Mouse (Mus musculus) spleen, adult 12 weeks (tissue): Measurements from ENCODE around the gene Dpp9.

Experiments used
- DNase-seq: peaks from one replicate; pipeline ENCODE4 v3.0.0; 2022; ENCODE audit warnings: low spot score

Dpp9 gene

GRCm38 (mm10) chr17:56182975-56183657 is 35.6 kb downstream of the Dpp9 start:
- no peak for DNase-seq

GRCm38 (mm10) chr17:56175416-56175815 is 43.3 kb downstream of the Dpp9 start:
- no peak for DNase-seq

DNA sequence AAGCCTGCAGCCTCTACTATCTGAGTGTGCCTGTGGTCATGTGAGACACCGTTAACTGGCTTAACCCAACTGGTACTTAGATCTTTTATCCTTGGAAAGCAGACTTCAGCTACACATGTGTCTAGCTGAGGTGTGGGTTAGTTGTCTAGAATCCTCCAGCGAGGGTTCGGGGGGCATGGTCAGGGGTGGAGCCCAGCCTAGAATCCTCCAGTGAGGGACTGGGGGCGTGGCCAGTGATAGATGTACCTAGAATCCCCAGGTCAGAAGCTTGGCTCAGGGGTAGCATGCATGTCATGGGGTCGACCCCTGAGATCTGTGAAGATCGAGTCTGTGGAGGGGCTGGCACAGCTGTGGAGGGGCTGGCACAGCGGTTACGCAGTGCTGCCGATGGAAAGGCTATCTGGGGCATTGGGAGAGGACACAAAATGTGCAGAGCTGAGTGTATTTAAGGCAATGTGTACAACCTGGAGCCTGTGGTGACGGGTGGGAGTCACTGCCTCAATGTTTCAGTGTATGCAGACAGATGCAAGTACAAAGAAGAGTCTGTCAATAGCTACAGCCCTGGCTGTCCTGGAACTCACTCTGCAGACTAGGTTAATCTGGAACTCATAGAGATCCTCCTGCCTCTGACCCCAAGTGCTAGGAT is 45.2 kb downstream of the Dpp9 start:
- DNase-seq, result no peak

GRCm38 (mm10) chr17:56171881-56172280 is 46.8 kb downstream of the Dpp9 start:
- DNase-seq, result no peak

GRCm38 (mm10) chr17:56171456-56171855 is 47.2 kb downstream of the Dpp9 start:
- no peak for DNase-seq

DNA sequence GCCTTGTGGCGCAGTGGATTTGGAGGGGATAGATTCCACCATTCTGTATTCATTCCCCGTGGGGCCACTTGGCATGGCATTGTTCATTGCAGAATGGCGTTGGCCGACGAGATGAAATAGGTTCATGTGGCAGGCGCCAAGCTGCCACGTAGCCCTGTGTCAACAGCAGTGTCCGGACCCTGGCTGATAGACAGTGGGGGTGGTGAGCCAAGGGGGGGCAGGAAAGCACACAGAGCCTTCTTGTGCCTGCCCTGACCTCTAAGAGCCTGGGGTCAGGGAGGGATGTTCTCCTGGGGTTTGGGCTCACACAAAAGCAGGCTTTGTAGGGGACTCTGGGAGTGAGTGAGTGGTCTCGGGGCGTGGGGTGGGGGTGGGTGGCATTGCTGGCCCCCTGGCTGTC is 48.1 kb downstream of the Dpp9 start:
- DNase-seq, result no peak

GRCm38 (mm10) chr17:56169830-56170229 is 48.9 kb downstream of the Dpp9 start:
- no peak for DNase-seq

GRCm38 (mm10) chr17:56165671-56166070 is 53.0 kb downstream of the Dpp9 start:
- no peak for DNase-seq

GRCm38 (mm10) chr17:56164510-56164909 is 54.2 kb downstream of the Dpp9 start:
- DNase-seq, result no peak

GRCm38 (mm10) chr17:56163523-56164102 is 55.1 kb downstream of the Dpp9 start:
- DNase-seq, result no peak

- DNase-seq, result peak; percentile 81
These were observed 56.4 kb downstream of the Dpp9 start, which contains the start of gene Tnfaip8l1 for GRCm38 (mm10) chr17:56162231-56162774. Tnfaip8l1 (plus strand) TSS chr17:56162477.

DNA sequence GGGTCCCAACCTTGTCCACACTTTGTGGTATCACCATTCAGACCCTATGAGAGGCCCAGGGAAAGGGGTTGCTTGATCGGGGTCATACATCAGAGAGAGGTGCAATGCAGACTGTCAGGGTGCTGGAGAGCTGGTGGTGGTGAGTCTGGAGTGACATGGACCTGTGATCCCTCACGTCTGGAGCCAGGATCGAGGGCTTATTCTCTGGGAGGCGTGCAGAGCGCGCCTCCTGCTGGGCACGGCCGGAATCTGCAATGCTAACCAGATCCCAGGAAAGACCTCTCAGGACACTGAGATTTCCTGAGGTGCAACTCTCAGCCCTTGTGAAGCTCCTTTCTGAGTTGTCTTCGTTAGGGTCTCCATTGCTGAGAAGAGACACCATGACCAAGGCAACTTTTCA is 59.0 kb downstream of the Dpp9 start:
- DNase-seq, result no peak

GRCm38 (mm10) chr17:56153643-56154042 is 65.1 kb downstream of the Dpp9 start:
- no peak for DNase-seq

GRCm38 (mm10) chr17:56149897-56150296 is 68.8 kb downstream of the Dpp9 start:
- DNase-seq, result no peak

GRCm38 (mm10) chr17:56148790-56149618 is 69.7 kb downstream of the Dpp9 start:
- DNase-seq, result no peak

DNA sequence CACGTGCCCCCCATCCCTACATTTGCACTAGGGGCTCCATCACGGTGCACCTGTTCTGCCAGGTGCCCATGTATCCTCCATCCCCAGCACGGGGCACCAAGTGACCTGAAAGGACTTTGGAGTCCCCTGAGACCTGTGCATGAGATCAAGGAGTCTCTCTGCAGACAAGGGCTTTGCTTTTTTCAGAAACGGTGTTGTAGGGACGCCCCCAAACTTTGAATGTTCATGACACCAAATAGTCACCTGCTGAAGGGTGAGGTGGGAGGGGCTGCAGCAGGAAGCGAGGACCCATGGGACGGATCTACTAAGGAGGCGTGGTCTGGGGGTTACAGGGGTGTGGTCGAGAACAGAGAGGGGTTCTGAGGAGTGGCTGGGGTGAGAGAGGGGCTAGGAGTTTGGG is 70.4 kb downstream of the Dpp9 start:
- DNase-seq, result no peak

DNA sequence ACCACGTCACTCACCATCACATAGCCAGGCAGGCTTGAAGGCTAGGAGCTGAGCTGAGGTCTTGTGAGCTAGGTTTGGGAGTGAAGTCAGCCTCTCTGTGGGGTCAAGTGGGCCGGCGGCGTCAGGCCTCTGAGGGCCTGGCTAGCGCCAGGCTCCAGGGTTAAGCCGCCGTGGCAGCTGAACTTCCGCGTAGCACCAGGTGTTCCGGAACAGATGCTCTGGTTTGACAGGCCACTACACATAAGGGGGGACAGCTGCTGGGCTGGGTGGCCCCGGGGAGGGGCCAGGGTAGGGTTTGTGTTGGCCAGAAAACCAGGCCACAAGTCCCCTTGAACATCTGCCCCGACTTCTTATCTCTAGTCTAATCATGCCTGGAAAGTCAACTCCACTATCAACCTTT is 71.3 kb downstream of the Dpp9 start:
- DNase-seq, result no peak

DNA sequence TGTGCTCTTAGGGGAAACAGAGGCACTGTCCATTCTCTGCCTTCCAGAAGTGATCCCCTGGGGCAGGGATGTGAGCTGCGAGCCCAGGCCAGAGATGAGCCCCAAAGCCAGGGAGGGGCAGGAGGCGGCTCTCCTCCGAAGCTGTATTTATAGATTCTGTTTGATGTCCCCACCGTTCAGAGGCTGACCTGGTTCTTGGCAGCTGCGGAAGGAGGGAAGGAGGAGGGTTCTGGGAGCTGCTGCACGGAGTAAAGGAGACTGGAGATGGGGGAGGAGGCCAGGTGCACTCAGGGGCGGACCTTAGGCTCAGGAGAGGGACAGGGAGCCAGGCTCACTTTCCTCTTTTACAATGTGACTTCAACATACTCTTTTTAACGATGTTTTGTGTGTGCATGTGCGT is 72.6 kb downstream of the Dpp9 start:
- no peak for DNase-seq

DNA sequence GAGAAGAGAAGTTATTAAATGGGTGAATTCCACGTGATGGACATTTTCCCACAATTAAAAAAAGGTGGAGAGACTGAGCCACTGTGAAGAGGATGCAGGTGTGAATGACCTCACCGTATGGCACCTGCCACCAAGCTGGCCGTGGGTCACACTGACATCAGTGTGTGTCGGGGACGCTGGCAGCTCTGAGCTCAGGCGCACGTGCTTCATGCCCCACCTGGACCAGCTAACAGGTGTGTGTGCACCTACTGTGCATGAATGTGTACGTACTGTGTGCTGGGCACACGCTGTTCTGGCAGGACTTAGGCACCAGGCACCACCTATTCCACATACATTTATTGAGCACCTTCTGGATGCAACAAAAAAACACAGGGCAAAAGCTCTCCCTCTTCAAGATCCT is 74.2 kb downstream of the Dpp9 start:
- no peak for DNase-seq

DNA sequence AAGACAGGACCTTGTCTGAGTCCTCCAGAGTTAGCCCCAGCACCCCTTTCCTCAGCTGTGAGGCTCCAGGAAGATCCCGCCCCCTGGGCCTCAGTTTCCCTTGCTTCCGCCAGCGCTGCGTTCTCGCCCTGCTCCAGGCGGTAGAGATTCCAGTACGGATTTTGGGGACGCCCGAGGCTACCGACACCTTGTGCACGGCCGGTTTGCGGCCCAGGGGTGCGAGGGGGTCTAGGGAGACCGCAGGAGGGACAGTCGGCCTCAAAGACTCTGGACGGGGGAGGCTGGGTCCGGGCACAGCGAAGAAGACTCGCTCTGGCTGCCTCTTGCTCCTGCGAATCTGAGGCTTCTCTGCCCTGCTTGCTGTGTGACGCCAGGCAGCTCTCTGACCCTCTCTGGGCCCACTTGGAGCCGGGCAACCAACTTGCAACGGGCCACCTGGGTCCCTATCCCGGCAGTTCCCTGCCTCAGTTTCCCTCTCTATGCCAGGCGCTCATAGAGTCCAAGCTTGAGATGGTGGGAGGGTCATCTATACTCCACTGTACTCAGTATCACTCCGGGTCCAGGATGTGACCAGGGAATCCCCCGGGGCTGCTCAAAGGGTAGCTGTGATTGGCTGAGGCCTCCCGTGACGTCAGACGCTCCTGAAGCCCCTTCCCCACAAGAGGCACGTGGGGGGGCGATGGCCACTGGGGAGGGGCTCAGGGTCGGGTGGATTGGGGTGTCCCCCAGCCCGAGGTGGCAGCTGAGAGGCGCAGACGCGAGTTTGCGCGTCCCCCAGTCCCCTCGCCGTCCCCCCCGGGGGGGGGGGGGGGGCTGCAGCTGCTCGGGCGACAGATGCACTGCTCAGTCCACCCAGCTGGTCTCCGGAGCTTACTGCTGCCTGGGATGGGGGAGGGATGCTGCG is 76.8 kb downstream of the Dpp9 start:
- no peak for DNase-seq
